In genomic region chr10:84498867-84499266, GRCm38 (mm10) we compare ENCODE assay signal across 15 mouse cellular contexts.
"Had no signal": no experiment of that assay in that cellular context is flagged by ENCODE, and none has a peak within 500 bp of the region (broad histone marks: within the 10 kb centered on the region; RNA-seq: fewer than 3 reads in every experiment).

No protein-coding gene starts in this region.

- DNase-seq: kidney, adult 2 months; layer of hippocampus, postnatal 36 days; retina, postnatal 1 day; right cerebral cortex, postnatal 4 days; spleen, adult 18-20 months; thymus, adult 2 months; thymus, postnatal 36 days had no signal

- H3K9ac ChIP-seq: limb, embryonic 15.5 days; liver, embryonic 12.5 days; lung, embryonic 15.5 days; midbrain, embryonic 15.5 days; neural tube, embryonic 12.5 days; stomach, embryonic 15.5 days had no signal

- H3K27ac ChIP-seq: limb, embryonic 15.5 days; liver, embryonic 12.5 days; lung, embryonic 15.5 days; midbrain, embryonic 10.5 days; midbrain, embryonic 15.5 days; neural tube, embryonic 12.5 days; stomach, embryonic 15.5 days had no signal

- H3K27me3 ChIP-seq: limb, embryonic 15.5 days; liver, embryonic 12.5 days; lung, embryonic 15.5 days; midbrain, embryonic 15.5 days; neural tube, embryonic 12.5 days; stomach, embryonic 15.5 days had no signal

- H3K4me2 ChIP-seq: limb, embryonic 15.5 days; liver, embryonic 12.5 days; lung, embryonic 15.5 days; midbrain, embryonic 15.5 days; neural tube, embryonic 12.5 days; stomach, embryonic 15.5 days had no signal

- ATAC-seq: intestine, embryonic 16.5 days; liver, embryonic 12.5 days; midbrain, embryonic 15.5 days had no signal

- H3K4me1 ChIP-seq: liver, embryonic 12.5 days; lung, embryonic 15.5 days; midbrain, embryonic 15.5 days; neural tube, embryonic 12.5 days; stomach, embryonic 15.5 days had no signal

- H3K36me3 ChIP-seq: limb, embryonic 15.5 days; liver, embryonic 12.5 days; lung, embryonic 15.5 days; midbrain, embryonic 10.5 days; midbrain, embryonic 15.5 days; neural tube, embryonic 12.5 days; stomach, embryonic 15.5 days had no signal

- H3K9me3 ChIP-seq: limb, embryonic 15.5 days; liver, embryonic 12.5 days; lung, embryonic 15.5 days; midbrain, embryonic 10.5 days; midbrain, embryonic 15.5 days; neural tube, embryonic 12.5 days; stomach, embryonic 15.5 days had no signal

- H3K4me3 ChIP-seq: limb, embryonic 15.5 days; liver, embryonic 12.5 days; lung, embryonic 15.5 days; midbrain, embryonic 10.5 days; midbrain, embryonic 15.5 days; neural tube, embryonic 12.5 days; stomach, embryonic 15.5 days had no signal
